Mouse (Mus musculus) liver, adult 2 months (tissue): ENCODE measurements at regions not wholly inside any gene's neighbourhood (a gene's known extent, or its start where the extent isn't known, plus 50 kb on each side); places are given as distances from the start of the nearest gene placed in this dataset.

Experiments
- CTCF ChIP-seq: fragments of 200-500 bp; IDR thresholded peaks from 2 replicates; pipeline ENCODE4 v1.5.1; 2011; ENCODE audit warnings: low read depth, low read length, control low read depth
- POLR2A ChIP-seq: fragments of 200-500 bp; IDR thresholded peaks from 2 replicates; pipeline ENCODE4 v1.6.1; 2011; ENCODE audit warnings: low read length, control low read depth; ENCODE audit not compliant: insufficient read depth; ENCODE audit errors: extremely low read depth

DNA sequence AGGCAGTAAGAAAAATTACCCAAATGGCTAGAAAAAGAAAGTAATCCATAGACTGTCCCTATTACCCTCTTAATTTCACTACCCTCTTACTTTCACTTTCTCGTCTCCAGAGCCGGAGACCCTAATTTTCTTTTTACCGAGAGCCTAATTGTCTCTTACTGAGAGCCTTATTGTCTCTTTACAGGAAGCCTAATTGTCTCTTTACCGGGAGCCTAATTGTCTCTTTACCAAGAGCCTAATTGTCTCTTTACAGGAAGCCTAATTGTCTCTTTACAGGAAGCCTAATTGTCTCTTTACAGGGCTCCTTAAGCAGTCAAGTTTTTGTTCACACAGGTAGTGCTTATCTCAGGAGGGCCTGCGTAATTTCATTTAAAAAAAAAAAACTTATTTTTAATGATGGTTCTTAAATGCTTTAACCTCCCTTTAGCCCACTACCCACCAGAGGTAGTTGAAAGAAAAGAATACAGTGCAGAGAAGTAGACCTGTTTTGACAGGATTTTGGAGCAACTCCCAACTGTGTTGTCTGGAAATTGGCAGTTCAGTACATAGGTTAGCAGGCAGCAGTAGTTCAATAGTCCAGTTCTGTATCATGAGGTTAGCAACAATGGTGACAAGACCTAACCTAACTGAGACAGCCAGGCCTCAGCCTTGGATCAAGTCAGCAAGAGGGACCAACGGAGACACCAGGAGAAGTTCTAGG, 724.2 kb downstream of the Rpia start:
- TF ChIP-seq CTCF (no peak), POLR2A (no peak)
